Mouse (Mus musculus) embryonic facial prominence, embryonic 15.5 days (tissue): ENCODE results near the gene Tmem53. TPM values are rescaled to one million over a fixed set of nuclear protein-coding genes. Genes with fewer than 3 reads are reported as not detected.

ENCODE experiments used
- ATAC-seq: fragments of 200-750 bp; cut with Nextera tagmentation; 2 replicates; pipeline ENCODE4 v1.8.0; 2017; ENCODE audit warnings: low read depth, moderate TSS enrichment; ENCODE audit not compliant: insufficient number of reproducible peaks, low FRiP score, low TSS enrichment
- H3K27ac ChIP-seq: fragments of 300-500 bp; sonication (generic); replicated peaks from 2 replicates; pipeline ENCODE4 v1.5.1; 2015; ENCODE audit warnings: mild to moderate bottlenecking, inconsistent platforms
- H3K27me3 ChIP-seq: fragments of 300-500 bp; sonication (generic); 2 replicates; pipeline ENCODE4 v1.6.1; 2015; ENCODE audit warnings: inconsistent platforms
- H3K36me3 ChIP-seq: fragments of 300-500 bp; sonication (generic); 2 replicates; pipeline ENCODE4 v1.6.1; 2015; ENCODE audit warnings: mild to moderate bottlenecking, inconsistent platforms
- H3K4me1 ChIP-seq: fragments of 300-500 bp; sonication (generic); 2 replicates; pipeline ENCODE4 v1.6.1; 2015; ENCODE audit warnings: inconsistent platforms
- H3K4me2 ChIP-seq: fragments of 300-500 bp; sonication (generic); replicated peaks from 2 replicates; pipeline ENCODE4 v1.6.1; 2015; ENCODE audit warnings: mild to moderate bottlenecking, inconsistent platforms
- H3K4me3 ChIP-seq: fragments of 300-500 bp; sonication (generic); replicated peaks from 2 replicates; pipeline ENCODE4 v1.5.1; 2015; ENCODE audit warnings: mild to moderate bottlenecking, inconsistent platforms
- H3K9ac ChIP-seq: fragments of 300-500 bp; sonication (generic); 2 replicates; pipeline ENCODE4 v1.6.1; 2015; ENCODE audit warnings: inconsistent platforms
- H3K9me3 ChIP-seq: fragments of 300-500 bp; sonication (generic); replicated peaks from 2 replicates; pipeline ENCODE4 v1.6.1; 2016; ENCODE audit warnings: inconsistent platforms
- WGBS: fragments of 180-500 bp; shearing (Covaris S2); methylation state at CpG from one replicate; pipeline ENCODE4 v1.1.7; 2015; 5-methylcytosine and 5-hydroxymethylcytosine counted together
- polyA plus RNA-seq: library from polyadenylated mRNA; unstranded; fragments of >200 nt; fragmentation: Nextera tagmentation; extraction: Ambion mirVana; gene quantifications from 2 replicates; pipeline ENCODE4 v1.2.1, GENCODE M21; 2015

Gene Tmem53
- polyA plus RNA-seq = 22.1 and 24.6 TPM in 2 replicates

- Histone ChIP-seq H3K27me3 (no peaks in the 10 kb centered on the region), H3K9me3 (no peaks in the 10 kb centered on the region), H3K4me2 (peak within 1 kb of the TSS; percentile 74), H3K4me1 (peaks cover 34% of the 10 kb centered on the region), H3K27ac (peak within 1 kb of the TSS; percentile 94), H3K36me3 (no peaks in the 10 kb centered on the region), H3K4me3 (peak within 1 kb of the TSS; percentile 64), H3K9ac (peak within 1 kb of the TSS; percentile 51; the same call in 1 of the 2 replicates)
- 0% methylated on average over 42 of the region's 43 CpGs for WGBS
- ATAC-seq = peak; percentile 94
These were observed at the start of gene Tmem53, which contains the start of gene Armh1 for GRCm38 (mm10) chr4:117251801-117252316. Gene Tmem53 (plus strand): TSS chr4:117251951. Gene Armh1 (minus strand): TSS chr4:117252125.

- WGBS = 1% methylated on average over 25 of the region's 25 CpGs
- ATAC-seq = peak; percentile 77; the same call in 1 of the 2 replicates
These were observed 49.4 kb upstream of the Tmem53 start for GRCm38 (mm10) chr4:117202046-117202991.

GRCm38 (mm10) chr4:117202992-117203354, 48.8 kb upstream of the Tmem53 start:
- H3K27me3 ChIP-seq = no peaks in the 10 kb centered on the region
- ATAC-seq = 0 out of 2 replicates have a peak, but pooled peaks have one; percentile 29
- peaks cover 3% of the 10 kb centered on the region; the same call in 1 of the 2 replicates for H3K4me1 ChIP-seq
- WGBS = 59% methylated on average over 4 of the region's 4 CpGs
- H3K9ac ChIP-seq = no peak overlapping the region
- H3K27ac ChIP-seq = peak overlapping the region; percentile 85; the same call in 1 of the 2 replicates
- no peaks in the 10 kb centered on the region for H3K36me3 ChIP-seq
- H3K9me3 ChIP-seq = no peaks in the 10 kb centered on the region
- no peak overlapping the region for H3K4me2 ChIP-seq
- H3K4me3 ChIP-seq = no peak overlapping the region

More at GRCm38 (mm10) chr4:117202046-117202991, 49.4 kb upstream of the Tmem53 start:
- H3K4me1 ChIP-seq = peaks cover 3% of the 10 kb centered on the region; the same call in 1 of the 2 replicates
- H3K36me3 ChIP-seq = no peaks in the 10 kb centered on the region
- no peaks in the 10 kb centered on the region for H3K9me3 ChIP-seq
- H3K27me3 ChIP-seq = no peaks in the 10 kb centered on the region
- peak overlapping the region; percentile 85 for H3K27ac ChIP-seq
- H3K9ac ChIP-seq = peak overlapping the region; percentile 9; the same call in 1 of the 2 replicates
- peak overlapping the region; percentile 37 for H3K4me3 ChIP-seq
- H3K4me2 ChIP-seq = peak overlapping the region; percentile 51

- Histone ChIP-seq H3K9ac (no peak overlapping the region), H3K9me3 (no peaks in the 10 kb centered on the region), H3K4me1 (no peaks in the 10 kb centered on the region), H3K4me2 (no peak overlapping the region), H3K4me3 (no peak overlapping the region), H3K27ac (no peak overlapping the region), H3K27me3 (no peaks in the 10 kb centered on the region), H3K36me3 (no peaks in the 10 kb centered on the region)
- ATAC-seq = no peak
- 77% methylated on average over 6 of the region's 6 CpGs for WGBS
These were observed 42.2 kb upstream of the Tmem53 start for GRCm38 (mm10) chr4:117209592-117209991.

- no peak overlapping the region for H3K4me3 ChIP-seq
- no peak overlapping the region for H3K9ac ChIP-seq
- H3K27ac ChIP-seq = no peak overlapping the region
- 4% methylated on average over 20 of the region's 20 CpGs for WGBS
- H3K27me3 ChIP-seq = no peaks in the 10 kb centered on the region
- peak overlapping the region; percentile 18 for H3K4me2 ChIP-seq
- no peaks in the 10 kb centered on the region for H3K4me1 ChIP-seq
- no peaks in the 10 kb centered on the region for H3K9me3 ChIP-seq
- ATAC-seq = no peak
- H3K36me3 ChIP-seq = no peaks in the 10 kb centered on the region
These were observed 41.3 kb upstream of the Tmem53 start for GRCm38 (mm10) chr4:117210147-117211074.

- Histone ChIP-seq H3K4me2 (no peak overlapping the region), H3K9ac (no peak overlapping the region), H3K4me3 (no peak overlapping the region), H3K27ac (no peak overlapping the region), H3K9me3 (no peaks in the 10 kb centered on the region), H3K4me1 (peaks cover 13% of the 10 kb centered on the region), H3K27me3 (no peaks in the 10 kb centered on the region), H3K36me3 (no peaks in the 10 kb centered on the region)
- no peak for ATAC-seq
- 79% methylated on average over 6 of the region's 6 CpGs for WGBS
These were observed 37.5 kb upstream of the Tmem53 start for GRCm38 (mm10) chr4:117214250-117214649.

GRCm38 (mm10) chr4:117217029-117217428, 34.7 kb upstream of the Tmem53 start:
- H3K9me3 ChIP-seq = no peaks in the 10 kb centered on the region
- WGBS = 48% methylated on average over 5 of the region's 5 CpGs

GRCm38 (mm10) chr4:117218517-117219219, 33.1 kb upstream of the Tmem53 start:
- Histone ChIP-seq H3K27ac (0 out of 2 replicates have a peak overlapping the region, but pooled peaks have one; percentile 39), H3K4me3 (no peak overlapping the region), H3K9ac (no peak overlapping the region), H3K4me2 (no peak overlapping the region), H3K4me1 (peaks cover 16% of the 10 kb centered on the region), H3K36me3 (no peaks in the 10 kb centered on the region), H3K27me3 (no peaks in the 10 kb centered on the region), H3K9me3 (no peaks in the 10 kb centered on the region)
- no peak for ATAC-seq
- 33% methylated on average over 10 of the region's 10 CpGs for WGBS

More at GRCm38 (mm10) chr4:117217029-117217428, 34.7 kb upstream of the Tmem53 start:
- 0 out of 2 replicates have a peak overlapping the region, but pooled peaks have one; percentile 0 for H3K27ac ChIP-seq
- H3K9ac ChIP-seq = no peak overlapping the region
- H3K4me3 ChIP-seq = no peak overlapping the region
- peaks cover 13% of the 10 kb centered on the region for H3K4me1 ChIP-seq
- H3K36me3 ChIP-seq = no peaks in the 10 kb centered on the region
- ATAC-seq = no peak
- no peaks in the 10 kb centered on the region for H3K27me3 ChIP-seq
- no peak overlapping the region for H3K4me2 ChIP-seq

GRCm38 (mm10) chr4:117220741-117221515, 30.8 kb upstream of the Tmem53 start:
- no peak overlapping the region for H3K9ac ChIP-seq

More at GRCm38 (mm10) chr4:117220741-117221515, 30.8 kb upstream of the Tmem53 start:
- H3K27ac ChIP-seq = no peak overlapping the region
- no peak overlapping the region for H3K4me2 ChIP-seq
- 74% methylated on average over 9 of the region's 9 CpGs for WGBS
- H3K36me3 ChIP-seq = no peaks in the 10 kb centered on the region
- no peaks in the 10 kb centered on the region for H3K9me3 ChIP-seq
- no peaks in the 10 kb centered on the region for H3K27me3 ChIP-seq
- peaks cover 16% of the 10 kb centered on the region for H3K4me1 ChIP-seq
- H3K4me3 ChIP-seq = no peak overlapping the region
- no peak for ATAC-seq
